Mouse (Mus musculus): ENCODE results near the gene Tmod1.

Tmod1 gene

GRCm38 (mm10) chr4:46053323-46054107 lies 14.8 kb downstream of the Tmod1 start:
- DNase-seq (ENCODE audit: low read depth): no peak

DNA sequence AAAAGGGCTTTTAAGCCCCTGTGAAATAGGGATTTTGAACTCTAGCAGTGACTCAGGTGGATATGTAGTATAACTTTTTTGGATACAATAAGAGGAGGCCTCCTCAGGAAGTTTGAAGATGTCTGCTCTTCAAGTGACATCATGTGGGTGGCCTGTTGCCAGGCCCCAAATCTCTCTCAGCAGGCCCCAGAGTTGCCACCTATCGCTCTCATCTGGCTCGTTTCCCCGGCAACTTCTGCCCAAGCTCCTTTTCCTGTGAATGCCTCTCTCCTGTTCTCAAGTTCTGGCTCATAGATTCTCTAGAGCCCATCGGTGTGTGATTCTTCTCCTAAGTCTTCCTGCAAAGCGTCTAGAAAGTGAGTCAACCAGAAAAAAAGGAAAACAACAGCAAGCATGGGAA lies 17.4 kb downstream of the Tmod1 start:
- no peak for DNase-seq (ENCODE audit: low read depth)

- DNase-seq (ENCODE audit: low read depth): no peak
Observed at GRCm38 (mm10) chr4:46061259-46061962, 22.7 kb downstream of the Tmod1 start.

DNA sequence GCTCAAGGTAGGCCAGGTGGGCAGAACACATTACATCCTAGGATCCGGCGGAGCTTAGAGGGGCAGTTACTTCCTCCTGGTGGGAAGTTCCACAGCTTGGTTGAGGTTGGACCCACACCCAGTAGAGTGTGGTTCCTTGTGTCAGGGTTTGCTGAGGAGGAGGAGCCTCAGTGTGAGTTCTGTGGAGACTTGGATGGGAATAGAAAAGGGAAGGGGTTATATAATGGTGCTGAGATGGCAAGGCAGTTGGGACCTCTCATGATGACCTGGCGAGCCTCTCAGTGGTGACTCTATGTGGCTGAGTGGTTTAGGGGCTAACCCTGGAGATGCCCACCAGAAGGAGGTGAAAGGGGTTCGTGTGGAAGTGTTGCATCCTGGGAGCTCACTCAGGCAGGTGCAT lies 25.1 kb downstream of the Tmod1 start:
- no peak for DNase-seq (ENCODE audit: low read depth)

DNA sequence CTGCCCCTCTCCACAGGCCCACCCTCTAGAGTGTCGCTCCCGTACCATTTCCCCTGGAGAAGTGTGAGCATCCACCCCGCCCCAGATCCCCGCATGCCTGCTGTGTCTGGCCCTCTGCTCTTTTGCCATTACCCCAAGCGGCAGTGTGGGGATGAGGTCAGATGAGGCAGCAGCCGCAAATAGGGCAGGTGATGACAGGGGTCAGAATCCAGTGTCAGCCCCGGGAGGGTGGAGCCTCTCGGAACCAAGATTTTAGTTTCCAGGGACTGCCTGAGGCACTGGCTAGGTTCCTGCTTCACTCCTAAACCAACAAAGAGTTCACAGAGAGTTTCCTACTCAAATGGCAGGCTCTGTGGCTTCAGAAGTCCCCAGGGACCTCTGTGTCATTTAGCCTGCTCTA lies 25.5 kb downstream of the Tmod1 start:
- no peak for DNase-seq (ENCODE audit: low read depth)

- no peak for DNase-seq (ENCODE audit: low read depth)
Observed at GRCm38 (mm10) chr4:46064961-46065360, 26.2 kb downstream of the Tmod1 start.

DNA sequence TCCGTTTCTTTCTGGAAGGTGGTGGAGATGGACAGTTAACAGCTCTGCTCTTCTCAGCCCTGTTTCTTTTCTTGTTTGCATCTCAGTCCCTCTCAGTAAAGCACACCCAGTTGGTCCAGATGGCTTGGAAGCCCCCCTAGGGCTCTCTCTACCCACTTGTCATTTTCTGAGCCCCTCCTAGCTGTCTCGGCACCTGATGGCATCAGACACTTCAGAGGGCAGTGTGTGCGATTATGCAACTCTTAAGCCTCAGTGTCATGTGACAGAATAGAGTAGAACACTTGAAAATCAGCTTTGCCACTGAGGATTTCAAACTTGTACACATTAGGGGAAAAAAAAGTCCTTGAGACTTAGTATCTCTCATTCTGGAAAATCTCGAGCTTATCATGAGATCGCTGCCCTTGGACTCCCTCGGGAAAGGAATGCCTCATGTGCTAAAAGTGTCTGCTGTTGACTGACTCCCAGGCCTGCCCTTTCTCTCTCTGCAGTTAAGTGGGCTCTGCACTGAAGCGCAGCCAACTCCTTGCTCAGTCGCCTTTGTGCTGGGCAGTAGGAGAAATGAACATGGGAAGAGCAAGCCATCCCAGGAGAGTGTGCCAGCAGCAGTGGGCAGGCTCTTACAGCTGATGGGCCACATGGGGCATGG lies 27.1 kb downstream of the Tmod1 start:
- DNase-seq (ENCODE audit: low read depth): no peak

DNA sequence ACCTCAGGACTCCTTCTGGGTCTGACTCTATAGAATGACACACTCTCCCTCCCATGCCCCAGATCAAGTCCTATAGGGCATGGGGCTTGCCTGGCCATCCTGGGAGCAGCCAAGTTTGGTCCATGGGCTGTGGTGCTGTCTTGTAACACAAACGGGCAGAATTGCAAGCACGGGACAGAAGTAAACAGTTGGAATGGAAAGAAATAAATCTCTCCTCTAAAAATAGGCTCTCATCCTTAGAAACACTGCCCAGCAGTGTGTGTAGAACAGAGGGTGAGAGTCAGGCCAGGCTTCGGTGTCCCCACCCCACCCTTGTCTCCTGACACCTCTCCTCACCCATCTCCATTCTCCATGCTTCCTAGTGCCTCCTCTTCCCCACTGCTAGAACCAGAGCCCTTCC lies 29.3 kb downstream of the Tmod1 start:
- DNase-seq (ENCODE audit: low read depth): no peak

- no peak for DNase-seq (ENCODE audit: low read depth)
Observed at GRCm38 (mm10) chr4:46068573-46068972, 29.8 kb downstream of the Tmod1 start.

- no peak for DNase-seq (ENCODE audit: low read depth)
Observed at GRCm38 (mm10) chr4:46069851-46070482, 31.2 kb downstream of the Tmod1 start.

DNA sequence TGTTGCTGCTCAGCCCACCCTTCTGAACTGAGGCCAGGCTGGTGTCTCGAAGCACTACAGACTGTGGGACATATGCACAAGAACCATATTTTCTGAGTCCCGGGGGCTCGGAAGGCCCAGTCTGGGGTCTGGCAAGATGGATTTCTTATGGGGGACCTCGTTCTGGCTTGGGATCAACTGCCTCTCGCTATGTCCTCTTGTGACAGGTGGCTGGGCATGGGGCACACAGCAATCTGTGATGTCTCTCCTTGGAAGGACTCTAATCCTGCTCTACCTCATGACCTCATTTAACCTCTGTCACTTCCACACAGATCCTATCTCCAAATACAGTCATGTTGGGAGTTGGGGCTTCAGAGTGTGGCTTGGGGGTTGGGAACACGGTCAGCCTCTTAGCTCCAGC lies 33.9 kb downstream of the Tmod1 start:
- DNase-seq (ENCODE audit: low read depth): no peak

GRCm38 (mm10) chr4:46073736-46074135 lies 35.0 kb downstream of the Tmod1 start:
- no peak for DNase-seq (ENCODE audit: low read depth)

DNA sequence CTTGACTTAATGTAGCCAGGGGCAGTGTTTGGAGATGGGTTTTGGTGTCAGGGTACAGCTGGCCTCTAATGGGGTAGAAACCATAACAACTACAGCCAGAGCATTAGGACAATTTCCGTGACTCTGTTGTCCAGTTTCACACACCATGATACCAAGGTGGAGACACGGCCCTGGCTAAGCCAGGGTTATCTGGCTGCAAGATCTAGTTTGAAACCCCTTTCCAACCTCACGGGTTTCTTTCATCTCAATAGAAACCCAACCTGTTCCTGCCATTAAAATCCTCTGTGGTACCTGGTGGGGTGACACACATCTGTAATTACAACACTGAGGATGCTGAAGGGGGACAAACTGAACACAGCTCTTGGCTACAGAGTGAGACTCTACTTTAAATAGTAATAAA lies 36.9 kb downstream of the Tmod1 start:
- DNase-seq (ENCODE audit: low read depth): no peak

- DNase-seq (ENCODE audit: low read depth): no peak
Observed at GRCm38 (mm10) chr4:46076892-46077291, 38.2 kb downstream of the Tmod1 start.

- no peak for DNase-seq (ENCODE audit: low read depth)
Observed at GRCm38 (mm10) chr4:46080261-46080660, 41.5 kb downstream of the Tmod1 start.

GRCm38 (mm10) chr4:46082555-46082954 lies 43.8 kb downstream of the Tmod1 start:
- DNase-seq (ENCODE audit: low read depth): no peak

DNA sequence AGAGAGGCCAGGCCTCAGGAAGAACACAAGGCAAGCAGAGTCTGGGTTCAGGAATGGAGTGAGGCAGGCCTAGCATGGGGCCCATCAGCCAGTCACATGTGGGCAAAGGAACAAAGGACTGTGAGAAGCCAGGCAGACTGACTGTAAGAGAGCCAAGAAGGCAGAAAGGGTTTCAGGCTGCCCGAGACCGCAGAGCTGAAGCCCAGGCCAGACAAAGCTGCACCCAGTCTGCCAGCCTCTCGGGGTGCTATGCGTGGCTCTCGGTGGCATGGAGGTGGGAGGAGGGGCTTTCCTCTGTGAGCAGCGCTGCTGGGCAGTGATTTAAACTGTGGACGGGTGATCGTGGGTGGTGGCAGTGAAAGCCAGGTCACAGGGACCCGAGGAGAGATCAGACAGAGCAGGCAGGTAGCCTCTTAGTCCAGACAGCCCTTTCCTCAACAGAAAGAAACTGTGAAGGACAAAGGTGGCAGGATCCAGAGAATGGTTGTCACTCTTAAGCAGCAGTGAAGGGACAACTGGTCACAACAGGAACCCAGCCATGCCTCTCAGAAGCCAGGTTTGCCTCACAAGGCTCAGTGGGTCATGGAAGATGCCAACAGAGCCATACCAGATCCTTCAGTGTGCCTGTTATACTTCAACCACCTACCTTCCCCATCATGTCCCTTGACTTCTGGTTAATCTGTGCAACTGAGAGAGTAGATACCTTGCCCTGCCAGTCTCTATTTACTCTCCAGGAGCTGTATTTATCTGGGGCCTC lies 45.9 kb downstream of the Tmod1 start:
- DNase-seq (ENCODE audit: low read depth): no peak

DNA sequence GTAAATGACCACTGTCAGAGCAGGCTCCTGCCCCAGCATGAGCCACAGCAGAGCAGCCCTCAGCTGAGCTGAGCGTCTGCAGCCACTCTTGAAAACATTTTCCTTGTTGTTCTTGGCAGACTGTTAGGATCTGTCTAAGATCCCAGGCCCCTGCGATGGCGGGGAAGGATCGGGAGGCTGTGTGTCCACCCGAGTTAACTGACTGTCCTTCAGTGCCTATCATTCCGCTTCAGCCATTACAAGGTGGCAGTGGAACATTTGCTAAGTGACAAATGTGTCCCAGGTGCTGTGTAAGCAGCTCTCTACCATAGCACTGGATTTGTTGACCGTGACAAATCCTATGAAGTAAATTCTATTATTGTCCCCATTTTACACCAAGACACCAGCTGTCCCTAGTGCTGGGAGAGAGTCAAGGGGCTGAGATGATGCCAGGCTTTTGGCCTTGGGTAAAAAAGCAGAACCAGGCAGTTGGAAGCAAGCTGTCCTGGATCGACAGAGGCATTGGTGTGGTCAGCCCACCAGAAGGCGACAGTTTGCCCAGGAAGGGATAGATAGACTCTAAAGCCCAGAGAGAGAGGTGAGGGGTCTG lies 46.6 kb downstream of the Tmod1 start:
- DNase-seq (ENCODE audit: low read depth): no peak

GRCm38 (mm10) chr4:46086718-46087426 lies 48.1 kb downstream of the Tmod1 start:
- DNase-seq (ENCODE audit: low read depth): no peak

DNA sequence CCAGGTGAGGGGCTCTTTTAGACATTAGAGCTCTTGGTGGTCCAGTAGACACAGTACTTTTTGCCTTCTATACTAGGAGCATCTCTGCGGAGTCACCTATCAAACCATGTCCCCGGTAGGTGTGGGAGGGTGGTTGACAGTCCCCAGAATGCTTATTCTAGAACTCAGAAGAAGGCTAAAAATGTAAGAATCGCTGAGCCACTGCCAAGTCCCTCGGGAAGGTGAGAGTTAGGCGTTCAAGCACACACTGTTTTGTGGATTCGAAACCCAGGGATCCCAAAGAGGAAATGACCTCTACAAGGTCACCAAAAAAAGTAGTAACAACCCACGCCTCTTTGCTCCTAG lies 48.7 kb downstream of the Tmod1 start:
- DNase-seq (ENCODE audit: low read depth): no peak

DNA sequence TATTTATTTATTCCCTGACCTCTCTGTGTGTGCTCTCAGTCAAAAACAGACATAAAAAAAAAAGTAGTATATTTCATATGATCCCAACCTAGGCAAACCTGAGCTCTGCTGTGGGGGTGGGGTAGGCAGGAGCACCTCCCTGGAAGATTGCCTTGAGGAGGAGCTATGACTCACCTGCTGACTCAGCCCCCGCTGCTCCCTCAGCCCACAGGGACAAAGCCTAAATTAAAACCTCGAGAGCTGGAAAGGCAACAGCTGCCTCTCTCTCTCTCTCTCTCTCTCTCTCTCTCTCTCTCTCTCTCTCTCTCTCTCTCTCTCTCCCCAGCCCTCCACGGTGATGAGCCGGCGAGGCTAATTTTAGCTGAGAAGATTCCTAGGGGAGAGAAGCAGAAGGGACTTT lies 49.1 kb downstream of the Tmod1 start:
- no peak for DNase-seq (ENCODE audit: low read depth)

Measured in induced T-regulatory cell, adult 2 months (primary cell).